Mouse (Mus musculus): Measurements from ENCODE around the gene Col23a1. TPM values are rescaled to one million over a fixed set of nuclear protein-coding genes. Genes with fewer than 3 reads are reported as not detected.

Gene Col23a1
- polyA plus RNA-seq, 1 experiment from 2014 or later = 31.1 TPM

DNA sequence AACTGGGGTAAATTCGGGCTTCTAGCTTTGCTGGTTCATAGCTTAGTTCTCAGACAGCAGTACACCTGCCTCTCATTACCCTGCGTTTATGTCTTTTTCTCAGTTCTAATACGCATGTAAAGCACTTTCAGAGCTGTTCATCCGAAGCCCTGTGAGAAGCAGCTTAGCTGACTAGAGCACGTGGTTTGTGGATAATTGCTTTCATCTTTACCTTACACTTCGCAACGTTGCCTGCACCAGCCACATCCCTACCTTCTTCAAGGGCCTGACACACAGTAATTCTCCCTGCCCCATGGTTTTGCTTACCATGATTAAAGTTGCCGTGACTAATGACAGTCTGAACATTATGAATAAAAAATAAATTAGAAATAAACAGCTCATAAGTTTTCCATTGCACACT, 22.1 kb downstream of the Col23a1 start:
- H3K9ac ChIP-seq (ENCODE audit: low read length) = no peak overlapping the region
- H3K27me3 ChIP-seq (replicated peaks; ENCODE audit: control insufficient read depth, insufficient read depth, low read length) = no peaks in the 10 kb centered on the region
- WGBS = 80% methylated on average over 8 of the region's 8 CpGs
- DNase-seq (ENCODE audit: low spot score) = no peak
- no peaks in the 10 kb centered on the region for H3K4me1 ChIP-seq (replicated peaks; ENCODE audit: control insufficient read depth, insufficient read depth, low read length)
- no peak for ATAC-seq (replicated peaks; ENCODE audit: low FRiP score, low TSS enrichment, low read depth)
- no peaks in the 10 kb centered on the region; the same call in 1 of the 2 replicates for H3K36me3 ChIP-seq (ENCODE audit: control insufficient read depth, insufficient read depth, low read length)
- H3K9me3 ChIP-seq (ENCODE audit: control insufficient read depth, low read length) = no peaks in the 10 kb centered on the region
- H3K4me3 ChIP-seq (ENCODE audit: low read depth, low read length) = no peak overlapping the region
- no peak overlapping the region for H3K4me2 ChIP-seq (ENCODE audit: low read length)
- H3K27ac ChIP-seq (ENCODE audit: low read depth) = no peak overlapping the region

DNA sequence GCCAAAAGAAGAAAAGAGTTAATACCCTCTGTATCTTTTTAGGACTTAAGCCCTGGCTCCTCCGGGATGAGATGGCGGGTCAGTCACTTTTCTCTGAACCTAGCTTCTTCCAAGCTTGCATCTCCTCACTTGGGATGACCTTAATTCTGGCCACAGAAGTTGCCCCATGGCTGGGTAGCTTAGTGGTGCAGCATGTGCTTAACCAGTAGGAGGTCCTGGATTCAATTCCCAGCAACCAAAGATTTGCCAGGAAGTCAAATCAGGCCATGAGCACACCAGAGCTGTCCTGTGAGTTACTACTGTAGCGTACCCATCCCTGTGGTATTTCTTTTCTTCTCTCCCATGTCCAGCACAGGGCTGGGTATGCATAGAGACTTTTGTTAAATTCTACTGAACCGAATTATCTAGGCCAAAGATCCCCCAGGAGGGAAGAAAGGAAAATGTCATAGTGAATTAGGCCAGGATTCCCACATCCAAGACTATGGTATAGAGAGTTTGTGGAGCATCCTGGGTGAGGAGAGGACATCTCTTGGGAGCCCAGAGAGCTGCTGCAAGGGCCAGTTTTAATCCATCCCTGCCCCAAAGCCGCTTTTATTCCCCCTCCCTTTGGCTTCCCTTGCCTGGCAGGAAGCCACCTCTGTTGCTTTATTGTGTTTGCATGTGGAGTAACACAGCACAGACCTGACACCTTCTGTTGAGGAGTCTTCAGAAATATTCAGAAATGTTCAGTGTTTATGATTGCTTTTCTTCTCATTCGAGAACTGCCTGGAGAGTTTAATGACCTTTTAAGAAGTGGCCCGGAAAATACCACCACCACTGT, 26.5 kb downstream of the Col23a1 start:
- Histone ChIP-seq H3K4me3 (ENCODE audit: low read depth, low read length) (no peak overlapping the region), H3K4me1 (replicated peaks; ENCODE audit: control insufficient read depth, insufficient read depth, low read length) (no peaks in the 10 kb centered on the region), H3K27me3 (replicated peaks; ENCODE audit: control insufficient read depth, insufficient read depth, low read length) (no peaks in the 10 kb centered on the region), H3K9ac (ENCODE audit: low read length) (no peak overlapping the region), H3K36me3 (ENCODE audit: control insufficient read depth, insufficient read depth, low read length) (no peaks in the 10 kb centered on the region; the same call in 1 of the 2 replicates), H3K9me3 (ENCODE audit: control insufficient read depth, low read length) (no peaks in the 10 kb centered on the region), H3K27ac (ENCODE audit: low read depth) (no peak overlapping the region), H3K4me2 (ENCODE audit: low read length) (no peak overlapping the region)
- no peak for ATAC-seq (replicated peaks; ENCODE audit: low FRiP score, low TSS enrichment, low read depth)
- no peak for DNase-seq (ENCODE audit: low spot score)
- 76% methylated on average over 7 of the region's 7 CpGs for WGBS

DNA sequence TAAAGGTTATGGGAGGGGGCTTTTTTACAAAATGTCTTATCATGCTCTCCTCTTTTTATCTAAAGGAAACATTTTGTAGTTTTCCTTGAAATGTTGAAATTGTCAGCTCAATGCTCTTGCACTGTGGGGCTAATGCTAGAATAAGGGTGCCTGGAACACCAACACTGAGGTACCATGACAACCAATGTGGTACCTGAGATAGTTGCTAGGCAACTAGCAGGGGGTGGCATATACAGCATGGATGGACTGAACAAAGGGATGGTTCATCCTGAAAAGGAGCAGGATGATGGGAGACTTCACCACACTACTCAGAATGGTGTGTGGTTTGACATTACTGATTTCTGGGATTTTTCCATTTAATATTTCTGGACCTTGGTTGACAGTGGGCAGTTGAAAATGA, 30.9 kb downstream of the Col23a1 start:
- no peak overlapping the region for H3K4me2 ChIP-seq (ENCODE audit: low read length)
- no peak overlapping the region for H3K9ac ChIP-seq (ENCODE audit: low read length)
- ATAC-seq (replicated peaks; ENCODE audit: low FRiP score, low TSS enrichment, low read depth) = no peak
- no peak overlapping the region for H3K27ac ChIP-seq (ENCODE audit: low read depth)
- no peaks in the 10 kb centered on the region for H3K9me3 ChIP-seq (ENCODE audit: control insufficient read depth, low read length)
- no peaks in the 10 kb centered on the region for H3K27me3 ChIP-seq (replicated peaks; ENCODE audit: control insufficient read depth, insufficient read depth, low read length)
- no peak for DNase-seq (ENCODE audit: low spot score)
- no peaks in the 10 kb centered on the region; the same call in 1 of the 2 replicates for H3K36me3 ChIP-seq (ENCODE audit: control insufficient read depth, insufficient read depth, low read length)
- H3K4me3 ChIP-seq (ENCODE audit: low read depth, low read length) = no peak overlapping the region
- no peaks in the 10 kb centered on the region for H3K4me1 ChIP-seq (replicated peaks; ENCODE audit: control insufficient read depth, insufficient read depth, low read length)

DNA sequence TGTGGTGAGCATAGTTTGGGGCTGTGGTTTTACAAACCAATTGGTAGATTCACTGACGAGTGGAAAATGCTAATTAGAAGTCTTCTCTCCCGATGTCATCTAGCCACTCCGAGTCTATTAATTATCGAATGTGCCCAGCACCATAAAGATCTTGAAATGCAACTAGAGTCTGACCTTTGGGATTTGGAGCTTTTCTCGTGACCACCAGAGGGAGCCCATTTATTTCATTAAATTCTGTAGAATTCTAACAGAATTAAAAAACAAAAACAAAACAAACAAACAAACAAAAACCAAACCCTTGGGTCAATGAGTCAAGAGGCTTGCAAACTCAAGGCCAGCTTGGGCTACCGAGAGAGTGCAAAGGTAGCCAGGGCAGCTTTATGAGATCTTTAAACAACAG, 37.2 kb downstream of the Col23a1 start:
- WGBS = 68% methylated on average over 6 of the region's 6 CpGs
- Histone ChIP-seq H3K36me3 (ENCODE audit: control insufficient read depth, insufficient read depth, low read length) (no peaks in the 10 kb centered on the region), H3K4me3 (ENCODE audit: low read depth, low read length) (no peak overlapping the region), H3K4me2 (ENCODE audit: low read length) (no peak overlapping the region), H3K27ac (ENCODE audit: low read depth) (no peak overlapping the region), H3K27me3 (replicated peaks; ENCODE audit: control insufficient read depth, insufficient read depth, low read length) (no peaks in the 10 kb centered on the region), H3K4me1 (replicated peaks; ENCODE audit: control insufficient read depth, insufficient read depth, low read length) (no peaks in the 10 kb centered on the region), H3K9ac (ENCODE audit: low read length) (no peak overlapping the region), H3K9me3 (ENCODE audit: control insufficient read depth, low read length) (no peaks in the 10 kb centered on the region)
- DNase-seq (ENCODE audit: low spot score) (no peak), ATAC-seq (replicated peaks; ENCODE audit: low FRiP score, low TSS enrichment, low read depth) (no peak)

DNA sequence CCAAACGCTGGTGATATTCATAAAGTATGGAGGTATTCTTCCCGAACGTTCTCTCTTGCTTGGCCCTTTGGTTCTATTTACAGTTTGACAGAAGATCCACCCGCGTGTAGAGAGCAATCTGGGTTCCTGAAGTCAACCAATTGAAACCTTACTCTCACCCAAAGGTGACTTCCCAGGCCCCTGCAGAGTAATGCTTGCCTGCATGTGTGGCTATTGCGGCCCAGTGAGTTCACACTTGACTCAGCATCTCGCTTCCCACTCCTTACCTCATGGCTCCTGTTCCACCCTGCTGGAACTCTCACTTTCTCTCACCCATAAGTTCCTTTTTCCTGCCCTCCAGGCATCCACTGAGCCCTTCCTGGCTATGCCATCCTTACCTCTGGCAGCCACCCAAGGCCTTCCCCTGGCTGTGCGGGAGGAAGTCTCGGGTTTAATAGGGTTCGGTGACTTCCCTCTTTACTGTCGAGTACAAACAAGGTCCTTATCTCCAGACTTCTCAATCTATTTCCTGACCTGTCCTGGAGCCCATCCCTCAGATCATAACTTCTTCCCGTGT, 38.7 kb downstream of the Col23a1 start:
- Histone ChIP-seq H3K9ac (ENCODE audit: low read length) (no peak overlapping the region), H3K9me3 (ENCODE audit: control insufficient read depth, low read length) (no peaks in the 10 kb centered on the region), H3K36me3 (ENCODE audit: control insufficient read depth, insufficient read depth, low read length) (no peaks in the 10 kb centered on the region), H3K27me3 (replicated peaks; ENCODE audit: control insufficient read depth, insufficient read depth, low read length) (no peaks in the 10 kb centered on the region), H3K4me3 (ENCODE audit: low read depth, low read length) (no peak overlapping the region), H3K4me2 (ENCODE audit: low read length) (no peak overlapping the region), H3K4me1 (replicated peaks; ENCODE audit: control insufficient read depth, insufficient read depth, low read length) (no peaks in the 10 kb centered on the region), H3K27ac (ENCODE audit: low read depth) (no peak overlapping the region)
- DNase-seq (ENCODE audit: low spot score) = no peak
- ATAC-seq (replicated peaks; ENCODE audit: low FRiP score, low TSS enrichment, low read depth) = no peak
- WGBS = 84% methylated on average over 12 of the region's 12 CpGs

DNA sequence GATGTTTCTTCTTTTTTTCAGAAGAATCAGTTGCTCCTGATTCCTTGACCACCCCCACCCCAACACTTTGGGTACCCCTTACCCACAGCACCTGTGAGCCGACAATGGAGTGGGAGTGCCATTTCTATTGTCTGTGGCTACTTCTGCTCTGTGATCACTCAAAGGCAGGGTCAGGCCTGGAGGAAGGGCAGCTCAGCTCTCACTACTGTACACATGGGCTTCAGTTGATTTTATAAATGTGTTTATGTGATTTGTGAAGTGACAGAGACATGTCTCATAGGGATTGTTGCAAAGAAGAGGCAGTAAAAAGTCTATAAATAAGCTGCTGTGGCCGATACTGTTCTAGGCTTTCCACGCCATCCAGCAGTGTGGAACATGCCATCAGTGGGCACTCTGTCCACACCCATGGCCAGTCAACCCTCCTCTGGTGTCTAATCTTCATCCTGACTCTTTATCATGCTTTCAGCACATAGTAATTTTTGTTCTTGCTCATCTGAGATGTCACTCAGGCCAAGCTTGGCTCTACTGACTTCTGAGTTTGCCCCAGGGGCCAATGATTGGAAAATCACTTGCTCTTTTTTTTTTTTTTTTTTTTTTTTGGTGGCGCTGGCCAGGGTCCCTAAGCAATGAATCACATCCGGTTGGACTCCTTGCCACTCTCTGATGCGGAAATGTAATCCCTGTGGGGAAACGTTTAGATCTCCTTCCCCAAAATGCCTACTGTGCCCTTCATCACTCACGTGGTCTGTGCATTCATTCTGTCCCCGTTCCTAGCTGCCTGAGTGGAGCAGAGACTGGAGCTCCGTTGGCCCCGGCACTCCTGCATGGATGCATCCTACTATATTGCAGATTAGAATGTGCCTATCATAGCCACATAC, 40.4 kb downstream of the Col23a1 start:
- Histone ChIP-seq H3K9ac (ENCODE audit: low read length) (no peak overlapping the region), H3K4me3 (ENCODE audit: low read depth, low read length) (no peak overlapping the region), H3K4me1 (replicated peaks; ENCODE audit: control insufficient read depth, insufficient read depth, low read length) (no peaks in the 10 kb centered on the region), H3K4me2 (ENCODE audit: low read length) (no peak overlapping the region), H3K9me3 (ENCODE audit: control insufficient read depth, low read length) (no peaks in the 10 kb centered on the region), H3K27me3 (replicated peaks; ENCODE audit: control insufficient read depth, insufficient read depth, low read length) (no peaks in the 10 kb centered on the region), H3K36me3 (ENCODE audit: control insufficient read depth, insufficient read depth, low read length) (no peaks in the 10 kb centered on the region), H3K27ac (ENCODE audit: low read depth) (no peak overlapping the region)
- no peak for ATAC-seq (replicated peaks; ENCODE audit: low FRiP score, low TSS enrichment, low read depth)
- no peak for DNase-seq (ENCODE audit: low spot score)
- 73% methylated on average over 11 of the region's 11 CpGs for WGBS

DNA sequence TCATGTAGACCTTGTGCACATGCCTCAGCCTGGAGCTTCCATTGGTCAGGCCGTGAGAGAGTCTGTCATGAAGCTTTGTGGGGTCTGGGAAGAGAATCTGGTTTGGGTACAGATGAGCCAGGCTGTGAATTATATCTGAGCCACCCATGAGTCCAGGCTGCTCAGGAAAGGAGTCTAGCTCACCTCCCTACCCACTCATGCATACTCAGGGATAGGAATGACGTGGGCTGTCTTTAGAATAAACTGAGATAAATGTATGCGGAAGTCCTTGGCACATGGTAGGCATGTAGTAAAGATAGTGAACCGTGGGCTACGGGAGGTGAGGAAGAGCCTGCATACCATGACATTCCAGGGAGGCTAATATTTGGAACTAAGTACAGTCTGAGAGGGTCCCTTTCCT, 44.3 kb downstream of the Col23a1 start:
- no peak for DNase-seq (ENCODE audit: low spot score)
- Histone ChIP-seq H3K27ac (ENCODE audit: low read depth) (no peak overlapping the region), H3K9ac (ENCODE audit: low read length) (no peak overlapping the region), H3K9me3 (ENCODE audit: control insufficient read depth, low read length) (no peaks in the 10 kb centered on the region), H3K27me3 (replicated peaks; ENCODE audit: control insufficient read depth, insufficient read depth, low read length) (no peaks in the 10 kb centered on the region), H3K4me1 (replicated peaks; ENCODE audit: control insufficient read depth, insufficient read depth, low read length) (no peaks in the 10 kb centered on the region), H3K4me2 (ENCODE audit: low read length) (no peak overlapping the region), H3K36me3 (ENCODE audit: control insufficient read depth, insufficient read depth, low read length) (no peaks in the 10 kb centered on the region), H3K4me3 (ENCODE audit: low read depth, low read length) (no peak overlapping the region)
- 74% methylated on average over 5 of the region's 5 CpGs for WGBS
- ATAC-seq (replicated peaks; ENCODE audit: low FRiP score, low TSS enrichment, low read depth) = no peak

DNA sequence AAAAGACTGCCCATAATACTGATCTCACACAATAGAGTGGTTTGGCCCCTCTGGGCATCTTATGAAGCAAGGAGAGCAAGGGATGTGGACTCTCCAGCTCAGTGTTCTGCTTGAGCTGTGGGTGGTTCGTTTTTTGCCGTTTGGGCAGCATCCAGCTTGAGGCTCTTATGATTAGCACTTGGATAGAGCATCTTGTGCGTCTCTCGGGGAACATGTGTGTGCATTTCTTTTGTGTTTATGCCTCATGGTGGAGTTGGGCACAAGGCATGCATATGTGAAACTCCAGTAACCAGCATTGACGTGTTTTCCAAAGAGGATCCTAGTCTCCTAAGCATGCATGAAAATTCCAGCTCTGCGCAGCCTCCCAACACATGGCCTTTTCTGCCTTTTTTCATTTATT, 47.9 kb downstream of the Col23a1 start:
- H3K36me3 ChIP-seq (ENCODE audit: control insufficient read depth, insufficient read depth, low read length) = no peaks in the 10 kb centered on the region
- DNase-seq (ENCODE audit: low spot score) (no peak), ATAC-seq (replicated peaks; ENCODE audit: low FRiP score, low TSS enrichment, low read depth) (no peak)
- H3K4me3 ChIP-seq (ENCODE audit: low read depth, low read length) = no peak overlapping the region
- no peak overlapping the region for H3K9ac ChIP-seq (ENCODE audit: low read length)
- no peak overlapping the region for H3K27ac ChIP-seq (ENCODE audit: low read depth)
- H3K4me1 ChIP-seq (replicated peaks; ENCODE audit: control insufficient read depth, insufficient read depth, low read length) = no peaks in the 10 kb centered on the region
- no peaks in the 10 kb centered on the region for H3K9me3 ChIP-seq (ENCODE audit: control insufficient read depth, low read length)
- WGBS = 85% methylated on average over 6 of the region's 6 CpGs
- H3K4me2 ChIP-seq (ENCODE audit: low read length) = no peak overlapping the region
- no peaks in the 10 kb centered on the region for H3K27me3 ChIP-seq (replicated peaks; ENCODE audit: control insufficient read depth, insufficient read depth, low read length)
